Mouse (Mus musculus) gonadal fat pad, adult 2 months (tissue): ENCODE results near the gene Fut2. TPM values are rescaled to one million over a fixed set of nuclear protein-coding genes. Genes with fewer than 3 reads are reported as not detected.
"Not testable (repeated sequence)": the region's sequence is repeated elsewhere in the genome, so short reads cannot be mapped to it uniquely, and the experiment has no call there.

ENCODE experiments used
- DNase-seq: peaks from one replicate; pipeline ENCODE4 v3.0.0-alpha.2; 2012; ENCODE audit warnings: low read depth
- polyA plus RNA-seq: library from polyadenylated mRNA; depleted of rRNA; stranded (reverse); fragments of >200 nt; gene quantifications from 2 replicates; pipeline ENCODE4 v1.2.3, GENCODE M21; 2012

The Fut2 gene
- polyA plus RNA-seq, 1 experiment, result 1.1 TPM

GRCm38 (mm10) chr7:45677627-45678295 lies 11.6 kb upstream of the Fut2 start:
- DNase-seq, result no peak

- no peak for DNase-seq
These were observed 2.7 kb upstream of the Fut2 start for GRCm38 (mm10) chr7:45668921-45669320.

GRCm38 (mm10) chr7:45667761-45668160 lies 1.6 kb upstream of the Fut2 start:
- no peak for DNase-seq

GRCm38 (mm10) chr7:45665303-45666138 lies 673 bp downstream of the Fut2 start:
- no peak for DNase-seq

- DNase-seq, result not testable (repeated sequence)
These were observed 4.5 kb downstream of the Fut2 start for GRCm38 (mm10) chr7:45661702-45662101.

- no peak for DNase-seq
These were observed 5.3 kb downstream of the Fut2 start for GRCm38 (mm10) chr7:45660746-45661478.

- DNase-seq, result no peak
These were observed 11.7 kb downstream of the Fut2 start for GRCm38 (mm10) chr7:45654424-45655047.

GRCm38 (mm10) chr7:45650484-45650883 lies 15.7 kb downstream of the Fut2 start:
- not testable (repeated sequence) for DNase-seq

- no peak for DNase-seq
These were observed 16.8 kb downstream of the Fut2 start for GRCm38 (mm10) chr7:45649351-45649750.

- no peak for DNase-seq
These were observed 19.5 kb downstream of the Fut2 start for GRCm38 (mm10) chr7:45646671-45647070.

- DNase-seq, result no peak
These were observed 20.6 kb downstream of the Fut2 start for GRCm38 (mm10) chr7:45645591-45645971.

- no peak for DNase-seq
These were observed 21.2 kb downstream of the Fut2 start for GRCm38 (mm10) chr7:45644872-45645590.

GRCm38 (mm10) chr7:45644183-45644582 lies 22.0 kb downstream of the Fut2 start:
- DNase-seq, result no peak

GRCm38 (mm10) chr7:45643441-45644178 lies 22.6 kb downstream of the Fut2 start:
- DNase-seq, result peak; percentile 95

GRCm38 (mm10) chr7:45642503-45643255 lies 23.5 kb downstream of the Fut2 start:
- no peak for DNase-seq

GRCm38 (mm10) chr7:45642083-45642482 lies 24.1 kb downstream of the Fut2 start:
- DNase-seq, result no peak

GRCm38 (mm10) chr7:45641391-45642040 lies 24.7 kb downstream of the Fut2 start:
- DNase-seq, result no peak

- DNase-seq, result no peak
These were observed 25.8 kb downstream of the Fut2 start for GRCm38 (mm10) chr7:45640191-45640957.
